Mouse (Mus musculus): ENCODE measurements around the gene Herc4. TPM values are rescaled to one million over a fixed set of nuclear protein-coding genes. Genes with fewer than 3 reads are reported as not detected.

Gene Herc4
- polyA plus RNA-seq, 1 experiment from 2014 or later, result 27.7 TPM

- H3K9ac ChIP-seq (ENCODE audit: low read depth, low read length), result peak overlapping the region; percentile 98
- peak overlapping the region; percentile 43 for H3K4me2 ChIP-seq (ENCODE audit: low read depth, low read length)
- H3K9me3 ChIP-seq (ENCODE audit: control insufficient read depth, low read length), result no peaks in the 10 kb centered on the region
- peak overlapping the region; percentile 96 for H3K4me3 ChIP-seq (ENCODE audit: low read length)
- peak overlapping the region; percentile 99 for H3K27ac ChIP-seq (ENCODE audit: low read length)
- no peaks in the 10 kb centered on the region for H3K36me3 ChIP-seq (ENCODE audit: control insufficient read depth, insufficient read depth, low read length)
- no peaks in the 10 kb centered on the region for H3K27me3 ChIP-seq (replicated peaks; ENCODE audit: control insufficient read depth, insufficient read depth, low read length)
- H3K4me1 ChIP-seq (ENCODE audit: control insufficient read depth, insufficient read depth, low read length), result peaks cover 4% of the 10 kb centered on the region; the same call in 1 of the 2 replicates
- under 1% methylated on average over 41 of the region's 41 CpGs for WGBS
- ATAC-seq, result peak; percentile 86
These were observed 553 bp downstream of the Herc4 start for GRCm38 (mm10) chr10:63244055-63244671.

- Histone ChIP-seq H3K4me2 (ENCODE audit: low read depth, low read length) (peak overlapping the region; percentile 43), H3K27me3 (replicated peaks; ENCODE audit: control insufficient read depth, insufficient read depth, low read length) (no peaks in the 10 kb centered on the region), H3K4me1 (ENCODE audit: control insufficient read depth, insufficient read depth, low read length) (peaks cover 4% of the 10 kb centered on the region; the same call in 1 of the 2 replicates), H3K4me3 (ENCODE audit: low read length) (peak overlapping the region; percentile 96), H3K9ac (ENCODE audit: low read depth, low read length) (peak overlapping the region; percentile 98), H3K36me3 (ENCODE audit: control insufficient read depth, insufficient read depth, low read length) (no peaks in the 10 kb centered on the region), H3K27ac (ENCODE audit: low read length) (no peak overlapping the region), H3K9me3 (ENCODE audit: control insufficient read depth, low read length) (no peaks in the 10 kb centered on the region)
- WGBS, result 12% methylated on average over 5 of the region's 5 CpGs
- no peak for ATAC-seq
These were observed 1.1 kb downstream of the Herc4 start for GRCm38 (mm10) chr10:63244746-63245145.

GRCm38 (mm10) chr10:63245846-63246245 is 2.2 kb downstream of the Herc4 start:
- no peaks in the 10 kb centered on the region for H3K27me3 ChIP-seq (replicated peaks; ENCODE audit: control insufficient read depth, insufficient read depth, low read length)
- no peak overlapping the region for H3K4me3 ChIP-seq (ENCODE audit: low read length)
- no peak overlapping the region for H3K4me2 ChIP-seq (ENCODE audit: low read depth, low read length)
- 92% methylated on average over 3 of the region's 3 CpGs for WGBS
- H3K36me3 ChIP-seq (ENCODE audit: control insufficient read depth, insufficient read depth, low read length), result no peaks in the 10 kb centered on the region
- H3K27ac ChIP-seq (ENCODE audit: low read length), result no peak overlapping the region
- H3K9me3 ChIP-seq (ENCODE audit: control insufficient read depth, low read length), result no peaks in the 10 kb centered on the region
- peaks cover 4% of the 10 kb centered on the region; the same call in 1 of the 2 replicates for H3K4me1 ChIP-seq (ENCODE audit: control insufficient read depth, insufficient read depth, low read length)
- ATAC-seq, result no peak
- H3K9ac ChIP-seq (ENCODE audit: low read depth, low read length), result no peak overlapping the region

- Histone ChIP-seq H3K27me3 (replicated peaks; ENCODE audit: control insufficient read depth, insufficient read depth, low read length) (no peaks in the 10 kb centered on the region), H3K9ac (ENCODE audit: low read depth, low read length) (no peak overlapping the region), H3K4me1 (ENCODE audit: control insufficient read depth, insufficient read depth, low read length) (peaks cover 4% of the 10 kb centered on the region; the same call in 1 of the 2 replicates), H3K4me2 (ENCODE audit: low read depth, low read length) (no peak overlapping the region), H3K36me3 (ENCODE audit: control insufficient read depth, insufficient read depth, low read length) (no peaks in the 10 kb centered on the region), H3K27ac (ENCODE audit: low read length) (no peak overlapping the region), H3K9me3 (ENCODE audit: control insufficient read depth, low read length) (no peaks in the 10 kb centered on the region), H3K4me3 (ENCODE audit: low read length) (no peak overlapping the region)
- no peak for ATAC-seq
- WGBS, result 71% methylated on average over 7 of the region's 7 CpGs
These were observed 3.8 kb downstream of the Herc4 start for GRCm38 (mm10) chr10:63247457-63247856.

GRCm38 (mm10) chr10:63248421-63248820 is 4.8 kb downstream of the Herc4 start:
- H3K4me1 ChIP-seq (ENCODE audit: control insufficient read depth, insufficient read depth, low read length), result no peaks in the 10 kb centered on the region
- no peak overlapping the region for H3K4me3 ChIP-seq (ENCODE audit: low read length)
- no peaks in the 10 kb centered on the region for H3K9me3 ChIP-seq (ENCODE audit: control insufficient read depth, low read length)
- H3K4me2 ChIP-seq (ENCODE audit: low read depth, low read length), result no peak overlapping the region
- H3K36me3 ChIP-seq (ENCODE audit: control insufficient read depth, insufficient read depth, low read length), result peaks cover 6% of the 10 kb centered on the region; the same call in 1 of the 2 replicates
- no peaks in the 10 kb centered on the region for H3K27me3 ChIP-seq (replicated peaks; ENCODE audit: control insufficient read depth, insufficient read depth, low read length)
- no peak for ATAC-seq
- no peak overlapping the region for H3K9ac ChIP-seq (ENCODE audit: low read depth, low read length)
- WGBS, result 87% methylated on average over 6 of the region's 6 CpGs
- H3K27ac ChIP-seq (ENCODE audit: low read length), result no peak overlapping the region

GRCm38 (mm10) chr10:63258696-63259095 is 15.1 kb downstream of the Herc4 start:
- H3K27ac ChIP-seq (ENCODE audit: low read length), result no peak overlapping the region
- no peaks in the 10 kb centered on the region for H3K4me1 ChIP-seq (ENCODE audit: control insufficient read depth, insufficient read depth, low read length)
- ATAC-seq, result peak; percentile 53
- H3K9me3 ChIP-seq (ENCODE audit: control insufficient read depth, low read length), result no peaks in the 10 kb centered on the region
- no peak overlapping the region for H3K9ac ChIP-seq (ENCODE audit: low read depth, low read length)
- no peak overlapping the region for H3K4me3 ChIP-seq (ENCODE audit: low read length)
- no peaks in the 10 kb centered on the region for H3K27me3 ChIP-seq (replicated peaks; ENCODE audit: control insufficient read depth, insufficient read depth, low read length)
- whole genome bisulfite sequencing, result 69% methylated on average over 3 of the region's 3 CpGs
- no peak overlapping the region for H3K4me2 ChIP-seq (ENCODE audit: low read depth, low read length)
- H3K36me3 ChIP-seq (ENCODE audit: control insufficient read depth, insufficient read depth, low read length), result no peaks in the 10 kb centered on the region

GRCm38 (mm10) chr10:63259340-63259739 is 15.7 kb downstream of the Herc4 start:
- no peak overlapping the region for H3K9ac ChIP-seq (ENCODE audit: low read depth, low read length)
- no peaks in the 10 kb centered on the region for H3K27me3 ChIP-seq (replicated peaks; ENCODE audit: control insufficient read depth, insufficient read depth, low read length)
- no peaks in the 10 kb centered on the region for H3K9me3 ChIP-seq (ENCODE audit: control insufficient read depth, low read length)
- WGBS, result 88% methylated on average over 3 of the region's 3 CpGs
- no peak overlapping the region for H3K27ac ChIP-seq (ENCODE audit: low read length)
- H3K4me3 ChIP-seq (ENCODE audit: low read length), result no peak overlapping the region
- H3K4me2 ChIP-seq (ENCODE audit: low read depth, low read length), result no peak overlapping the region
- H3K4me1 ChIP-seq (ENCODE audit: control insufficient read depth, insufficient read depth, low read length), result no peaks in the 10 kb centered on the region
- no peak for ATAC-seq
- no peaks in the 10 kb centered on the region for H3K36me3 ChIP-seq (ENCODE audit: control insufficient read depth, insufficient read depth, low read length)

- peaks cover 6% of the 10 kb centered on the region for H3K36me3 ChIP-seq (ENCODE audit: control insufficient read depth, insufficient read depth, low read length)
- ATAC-seq, result no peak
- 71% methylated on average over 2 of the region's 2 CpGs for WGBS
These were observed 24.3 kb downstream of the Herc4 start for GRCm38 (mm10) chr10:63267941-63268340.

GRCm38 (mm10) chr10:63272401-63272800 is 28.8 kb downstream of the Herc4 start:
- Histone ChIP-seq H3K4me1 (ENCODE audit: control insufficient read depth, insufficient read depth, low read length) (no peaks in the 10 kb centered on the region), H3K36me3 (ENCODE audit: control insufficient read depth, insufficient read depth, low read length) (peaks cover 3% of the 10 kb centered on the region), H3K9me3 (ENCODE audit: control insufficient read depth, low read length) (no peaks in the 10 kb centered on the region), H3K4me2 (ENCODE audit: low read depth, low read length) (no peak overlapping the region), H3K27me3 (replicated peaks; ENCODE audit: control insufficient read depth, insufficient read depth, low read length) (no peaks in the 10 kb centered on the region), H3K27ac (ENCODE audit: low read length) (no peak overlapping the region), H3K9ac (ENCODE audit: low read depth, low read length) (no peak overlapping the region), H3K4me3 (ENCODE audit: low read length) (no peak overlapping the region)
- 0 out of 2 replicates have a peak, but pooled peaks have one; percentile 52 for ATAC-seq

More at GRCm38 (mm10) chr10:63267941-63268340, 24.3 kb downstream of the Herc4 start:
- H3K4me2 ChIP-seq (ENCODE audit: low read depth, low read length), result no peak overlapping the region
- H3K9ac ChIP-seq (ENCODE audit: low read depth, low read length), result no peak overlapping the region
- no peak overlapping the region for H3K27ac ChIP-seq (ENCODE audit: low read length)
- no peak overlapping the region for H3K4me3 ChIP-seq (ENCODE audit: low read length)
- no peaks in the 10 kb centered on the region for H3K27me3 ChIP-seq (replicated peaks; ENCODE audit: control insufficient read depth, insufficient read depth, low read length)
- H3K4me1 ChIP-seq (ENCODE audit: control insufficient read depth, insufficient read depth, low read length), result no peaks in the 10 kb centered on the region
- no peaks in the 10 kb centered on the region for H3K9me3 ChIP-seq (ENCODE audit: control insufficient read depth, low read length)

- no peaks in the 10 kb centered on the region for H3K4me1 ChIP-seq (ENCODE audit: control insufficient read depth, insufficient read depth, low read length)
- 93% methylated on average over 5 of the region's 5 CpGs for WGBS
- peak; percentile 46; the same call in 1 of the 2 replicates for ATAC-seq
These were observed 29.3 kb downstream of the Herc4 start for GRCm38 (mm10) chr10:63272868-63273267.

More at GRCm38 (mm10) chr10:63272868-63273267, 29.3 kb downstream of the Herc4 start:
- no peak overlapping the region for H3K9ac ChIP-seq (ENCODE audit: low read depth, low read length)
- no peaks in the 10 kb centered on the region for H3K9me3 ChIP-seq (ENCODE audit: control insufficient read depth, low read length)
- no peaks in the 10 kb centered on the region for H3K27me3 ChIP-seq (replicated peaks; ENCODE audit: control insufficient read depth, insufficient read depth, low read length)
- no peak overlapping the region for H3K4me3 ChIP-seq (ENCODE audit: low read length)
- H3K36me3 ChIP-seq (ENCODE audit: control insufficient read depth, insufficient read depth, low read length), result peaks cover 3% of the 10 kb centered on the region
- no peak overlapping the region for H3K4me2 ChIP-seq (ENCODE audit: low read depth, low read length)
- no peak overlapping the region for H3K27ac ChIP-seq (ENCODE audit: low read length)

Measured in intestine, embryonic 16.5 days (tissue).